Comparison of ENCODE assay signal across 12 mouse cellular contexts in genomic region chr19:3667979-3668378, GRCm38 (mm10). TPM values are rescaled to one million over a fixed set of nuclear protein-coding genes. Genes with fewer than 3 reads are reported as not detected.
DNase-seq lines count a peak whose midpoint lies in the region; ATAC-seq and TF ChIP-seq lines count a peak whose summit lies in the region.
"Had no signal": no experiment of that assay in that cellular context is flagged by ENCODE, and none has a peak within 500 bp of the region (broad histone marks: within the 10 kb centered on the region; RNA-seq: fewer than 3 reads in every experiment).

No protein-coding gene starts in this region.

- no peak for TF ChIP-seq EP300 in heart, adult 2 months (IDR thresholded peaks at IDR 0.05; ENCODE audit: insufficient read depth, low read depth, low read length)

- TF ChIP-seq POLR2A in heart, adult 2 months (IDR thresholded peaks at IDR 0.05; ENCODE audit: insufficient read depth, low read depth, low read length), result no peak

- peak; percentile 47 for TF ChIP-seq CTCF in heart, adult 2 months (IDR thresholded peaks at IDR 0.05)
- no peak for TF ChIP-seq CTCF in lung, embryonic 14.5 days (IDR thresholded peaks at IDR 0.05; ENCODE audit: low read depth)

- ATAC-seq in lung, embryonic 14.5 days (ENCODE audit: insufficient read depth), result no peak
- peak; percentile 56 for ATAC-seq in megakaryocyte-erythroid progenitor cell, adult 5-6 weeks (replicated peaks; ENCODE audit: low FRiP score, low TSS enrichment, poor library complexity, severe bottlenecking)

- H3K79me2 ChIP-seq in heart, adult 2 months (replicated peaks; ENCODE audit: control insufficient read depth, insufficient read depth, low read length), result peaks cover 13% of the 10 kb centered on the region

- peak overlapping the region; percentile 89 for H3K27ac ChIP-seq in heart, adult 2 months
- H3K27ac ChIP-seq in lung, embryonic 14.5 days (ENCODE audit: low read depth), result peak overlapping the region; percentile 63; the same call in 1 of the 2 replicates
- H3K27ac ChIP-seq: midbrain, embryonic 12.5 days had no signal

- H3K9me3 ChIP-seq in lung, embryonic 14.5 days (ENCODE audit: low read depth, low read length), result no peaks in the 10 kb centered on the region
- H3K9me3 ChIP-seq: intestine, embryonic 15.5 days; midbrain, embryonic 12.5 days had no signal

- H3K36me3 ChIP-seq in heart, adult 2 months (ENCODE audit: control insufficient read depth, insufficient read depth, low read length), result no peaks in the 10 kb centered on the region
- H3K36me3 ChIP-seq in lung, embryonic 14.5 days (ENCODE audit: insufficient read depth), result peaks cover 10% of the 10 kb centered on the region; the same call in 1 of the 2 replicates
- H3K36me3 ChIP-seq: intestine, embryonic 15.5 days had no signal

- H3K4me3 ChIP-seq in heart, adult 2 months, result peak overlapping the region; percentile 30
- H3K4me3 ChIP-seq in lung, embryonic 14.5 days (ENCODE audit: low read depth, low read length), result no peak overlapping the region
- H3K4me3 ChIP-seq: intestine, embryonic 15.5 days; midbrain, embryonic 12.5 days had no signal

- H3K9ac ChIP-seq in heart, adult 2 months (ENCODE audit: low read depth, low read length), result peak overlapping the region; percentile 33
- H3K9ac ChIP-seq in lung, embryonic 14.5 days, result no peak overlapping the region
- H3K9ac ChIP-seq: intestine, embryonic 15.5 days; midbrain, embryonic 12.5 days had no signal

- 39% methylated on average over 11 of the region's 11 CpGs for WGBS in heart, adult 2 months
- WGBS in lung, embryonic 14.5 days, result 71% methylated on average over 11 of the region's 11 CpGs

- peaks cover 42% of the 10 kb centered on the region for H3K4me1 ChIP-seq in heart, adult 2 months (ENCODE audit: control insufficient read depth, insufficient read depth, low read length)
- peaks cover 25% of the 10 kb centered on the region for H3K4me1 ChIP-seq in lung, embryonic 14.5 days (ENCODE audit: insufficient read depth)

- H3K4me2 ChIP-seq in lung, embryonic 14.5 days, result no peak overlapping the region
- H3K4me2 ChIP-seq: intestine, embryonic 15.5 days; midbrain, embryonic 12.5 days had no signal

- DNase-seq in heart, adult 2 months, result no peak
- DNase-seq in heart, postnatal 25 days (ENCODE audit: low spot score), result no peak
- no peak for DNase-seq in lung, embryonic 14.5 days
- no peak for DNase-seq in lung, postnatal 36 days
- DNase-seq in R1 (ENCODE audit: low read depth, low spot score), result peak; percentile 61
- no peak for DNase-seq in urinary bladder, postnatal 4 days (ENCODE audit: low spot score in 2 of 2)
- no peak for DNase-seq in left cerebral cortex, postnatal 14 days (ENCODE audit: low spot score in 2 of 2)
- DNase-seq: cerebellum, adult 9-11 months; gastrocnemius, postnatal 36 days had no signal

- intact Hi-C loops in heart, adult 2 months (cut with DNase I), result loop anchor here (2.0 kb wide), 2 partner anchors 17 to 27 kb away; no protein-coding TSS in a partner anchor
- intact Hi-C loops in heart, postnatal 25 days (cut with DNase I), result no loop called here
- intact Hi-C loops in left cerebral cortex, postnatal 14 days (cut with DNase I), result no loop called here

- no peaks in the 10 kb centered on the region for H3K27me3 ChIP-seq in heart, adult 2 months (ENCODE audit: control insufficient read depth, insufficient read depth, low read length)
- no peaks in the 10 kb centered on the region for H3K27me3 ChIP-seq in lung, embryonic 14.5 days (ENCODE audit: insufficient read depth, low read length)
- H3K27me3 ChIP-seq: intestine, embryonic 15.5 days; midbrain, embryonic 12.5 days had no signal

RNA-seq across cellular contexts. Expression of gene Lrp5, which starts 18.4 kb away (rescaled TPM):
- total RNA-seq in heart, adult 2 months (2021), result 10 to 100 TPM; 52.2 to 56.5 TPM
- 35.0 and 36.3 TPM in 2 replicates for polyA plus RNA-seq in heart, adult 2 months (2012; rRNA removed)
- total RNA-seq in heart, postnatal 25 days (2021), result 10 to 100 TPM; 49.8 to 52.1 TPM
- polyA plus RNA-seq in lung, embryonic 14.5 days (2014; fragmentation: Nextera tagmentation; extraction: Ambion mirVana), result 9.3 and 11.4 TPM in 2 replicates
- 7.9 and 10.2 TPM in 2 replicates for total RNA-seq in megakaryocyte-erythroid progenitor cell, adult 5-6 weeks (2014; fragmentation: Nextera tagmentation)
- 4.3 and 5.4 TPM in 2 replicates for total RNA-seq in megakaryocyte-erythroid progenitor cell, adult 5-6 weeks (2017)
- total RNA-seq in left cerebral cortex, postnatal 14 days (2021), result 10 to 100 TPM in 1 of 2 experiments, 1 to 10 TPM in 1; 9.5 to 10.5 TPM

RNA-seq across cellular contexts. Expression of gene 1810055G02Rik, which starts 40.1 kb away (rescaled TPM):
- total RNA-seq in heart, adult 2 months (2021), result 1 to 10 TPM; 8.1 to 8.3 TPM
- 17.9 and 23.3 TPM in 2 replicates for polyA plus RNA-seq in heart, adult 2 months (2012; rRNA removed)
- 1 to 10 TPM; 7.9 to 8.3 TPM for total RNA-seq in heart, postnatal 25 days (2021)
- 40.3 and 40.9 TPM in 2 replicates for polyA plus RNA-seq in lung, embryonic 14.5 days (2014; fragmentation: Nextera tagmentation; extraction: Ambion mirVana)
- total RNA-seq in megakaryocyte-erythroid progenitor cell, adult 5-6 weeks (2014; fragmentation: Nextera tagmentation), result 24.0 and 24.9 TPM in 2 replicates
- 3.2 and 9.0 TPM in 2 replicates for total RNA-seq in megakaryocyte-erythroid progenitor cell, adult 5-6 weeks (2017)
- 10 to 100 TPM; 42.8 to 52.3 TPM for total RNA-seq in left cerebral cortex, postnatal 14 days (2021)

Comparison
In these comparisons a context has a peak if more than half of its experiments do, and no peak if none do; other contexts are left out.
1. RNA of gene Lrp5, which starts 18.4 kb away (total RNA-seq): 52.2 to 56.5 TPM in heart, adult 2 months and 49.8 to 52.1 TPM in heart, postnatal 25 days; 9.5 to 10.5 TPM in left cerebral cortex, postnatal 14 days and 4.3 to 10.2 TPM in megakaryocyte-erythroid progenitor cell, adult 5-6 weeks; every median in the first group is over 4 times any median in the second.